Mouse (Mus musculus): ENCODE measurements around the gene Havcr1.
"Not testable (repeated sequence)": the region's sequence is repeated elsewhere in the genome, so short reads cannot be mapped to it uniquely, and the experiment has no call there.

The Havcr1 gene

DNA sequence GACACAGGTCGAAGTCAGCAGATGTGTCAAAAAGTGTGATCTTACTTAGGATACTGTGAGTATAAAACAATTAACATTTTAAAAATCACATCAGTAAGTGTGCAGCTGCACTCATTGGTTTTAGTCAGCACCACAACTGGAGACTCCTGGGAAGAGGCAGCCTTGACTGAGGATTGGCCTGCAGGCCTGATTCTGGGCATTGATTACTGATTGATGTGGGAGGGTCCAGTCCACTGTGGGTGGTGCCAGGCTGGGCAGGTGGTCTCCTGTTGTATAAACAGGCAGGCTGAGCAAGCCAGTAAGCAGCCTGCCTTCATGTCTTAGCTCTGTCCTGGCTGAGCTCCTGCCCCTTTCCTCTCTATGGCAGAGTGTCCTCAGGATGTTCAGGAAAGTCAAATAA lies at the start of gene Havcr1:
TSS of gene Havcr1 (plus strand) at position 5 of the 400 bp plus-strand sequence.
- DNase-seq, result not testable (repeated sequence)

- DNase-seq, result no peak
These were observed 44.7 kb upstream of the Havcr1 start for GRCm38 (mm10) chr11:46690136-46690535.

GRCm38 (mm10) chr11:46695849-46696248 lies 39.0 kb upstream of the Havcr1 start:
- DNase-seq, result not testable (repeated sequence)

DNA sequence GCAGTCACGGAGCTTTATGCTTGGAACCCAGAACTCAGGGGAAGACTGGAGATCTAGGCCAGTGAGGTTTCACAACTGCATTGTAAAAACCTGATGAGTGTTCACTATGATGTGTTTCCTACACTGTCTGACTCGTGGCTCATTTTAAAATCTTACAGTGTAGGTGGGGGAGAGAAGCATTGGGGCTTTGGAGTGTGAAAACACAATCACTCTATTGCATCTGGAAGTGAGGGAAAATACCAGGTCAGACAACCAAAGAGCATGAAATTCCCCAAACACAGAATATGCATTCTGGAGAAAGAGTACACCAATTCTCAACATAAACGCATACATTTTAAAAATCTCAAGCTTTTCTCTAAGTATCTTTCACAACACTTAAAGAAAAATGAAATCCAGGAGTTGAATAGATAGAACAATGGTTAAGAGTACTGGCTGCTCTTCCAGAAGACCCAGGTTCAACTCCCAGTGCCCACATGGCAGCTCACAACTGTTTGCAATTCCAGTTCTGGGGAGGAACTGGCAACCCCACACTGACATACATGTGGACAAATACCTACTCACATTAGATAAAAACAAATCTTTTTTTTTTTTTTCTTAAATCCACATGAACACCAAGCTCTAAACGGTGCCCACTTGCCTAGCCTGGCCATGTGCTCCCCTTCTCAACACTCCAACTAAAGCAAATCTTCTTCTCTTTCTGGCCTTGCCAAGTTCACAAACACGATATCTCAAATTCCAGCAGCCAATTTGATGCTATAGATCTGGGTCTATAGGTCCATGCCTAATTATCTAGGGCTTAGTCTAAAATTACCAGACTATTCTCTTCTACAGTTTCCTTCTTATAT lies 37.2 kb upstream of the Havcr1 start:
- DNase-seq, result no peak

- DNase-seq, result no peak
These were observed 36.6 kb upstream of the Havcr1 start for GRCm38 (mm10) chr11:46698278-46698655.

DNA sequence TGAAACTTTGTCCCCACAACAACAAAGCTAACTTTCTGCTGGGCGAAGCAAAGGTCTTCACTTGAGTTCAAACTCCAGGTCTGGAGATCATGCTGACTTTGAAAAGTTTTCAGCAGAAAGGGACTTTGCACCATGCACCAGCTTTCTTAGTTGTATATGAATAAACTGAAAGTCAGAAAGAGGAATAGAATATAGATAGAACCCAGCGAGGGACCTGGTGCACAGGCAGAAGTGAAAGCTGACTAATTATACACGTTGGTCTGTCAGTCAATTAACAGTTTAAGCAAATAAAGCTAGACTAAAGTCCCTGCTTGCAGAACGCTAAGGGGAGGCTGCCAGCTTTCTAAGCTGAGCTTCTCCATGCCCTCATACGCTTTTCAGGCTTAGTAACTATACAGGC lies 36.0 kb upstream of the Havcr1 start:
- no peak for DNase-seq

GRCm38 (mm10) chr11:46706664-46707356 lies 28.1 kb upstream of the Havcr1 start, which contains the start of gene Timd2:
TSS of gene Timd2 (minus strand) at chr11:46707061.
- DNase-seq, result no peak

- DNase-seq, result no peak
These were observed 3.3 kb upstream of the Havcr1 start for GRCm38 (mm10) chr11:46731541-46732070.

GRCm38 (mm10) chr11:46733242-46733789 lies 1.6 kb upstream of the Havcr1 start:
- peak; percentile 25 for DNase-seq

- no peak for DNase-seq
These were observed 263 bp upstream of the Havcr1 start for GRCm38 (mm10) chr11:46734617-46735016.

DNA sequence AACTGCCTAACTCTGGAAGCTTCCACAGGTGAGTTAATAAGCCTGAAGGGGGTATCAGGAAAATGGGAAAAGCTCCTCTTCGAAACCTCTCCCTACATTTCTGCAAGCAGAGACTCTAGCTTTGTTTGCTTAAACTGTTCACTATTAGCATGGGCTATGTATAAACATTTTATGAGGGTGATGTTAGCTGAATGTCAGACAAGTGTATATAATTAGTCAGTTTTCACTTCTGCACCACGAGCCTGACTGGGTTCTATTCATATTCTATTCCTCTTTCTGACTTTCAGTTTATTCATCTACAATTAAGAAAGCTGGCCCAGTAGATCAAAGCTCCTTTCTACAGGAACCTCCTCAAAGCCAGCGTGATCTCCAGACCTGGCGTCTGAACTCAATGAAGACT lies 4.6 kb downstream of the Havcr1 start:
- DNase-seq, result no peak

GRCm38 (mm10) chr11:46740886-46741285 lies 6.0 kb downstream of the Havcr1 start:
- DNase-seq, result no peak

DNA sequence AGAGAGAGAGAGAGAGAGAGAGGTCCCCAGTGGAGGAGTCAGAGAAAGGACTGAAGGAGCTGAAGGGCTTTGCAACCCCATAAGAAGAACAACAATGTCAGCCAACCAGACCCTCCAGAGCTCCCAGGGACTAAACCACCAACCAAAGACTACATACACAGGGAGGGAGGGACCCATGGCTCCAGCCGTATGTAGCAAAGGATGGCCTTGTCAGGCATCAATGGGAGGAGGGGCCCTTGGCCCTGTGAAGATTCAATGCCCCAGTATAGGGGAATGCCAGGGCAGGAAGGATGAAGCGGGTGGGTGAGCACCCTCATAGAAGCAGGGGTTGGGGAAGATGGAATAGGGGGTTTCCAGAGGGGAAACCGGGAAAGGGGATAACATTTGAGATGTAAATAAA lies 6.8 kb downstream of the Havcr1 start:
- DNase-seq, result no peak

GRCm38 (mm10) chr11:46747996-46748395 lies 13.1 kb downstream of the Havcr1 start:
- DNase-seq, result no peak

- DNase-seq, result no peak
These were observed 18.8 kb downstream of the Havcr1 start for GRCm38 (mm10) chr11:46753662-46754061.

DNA sequence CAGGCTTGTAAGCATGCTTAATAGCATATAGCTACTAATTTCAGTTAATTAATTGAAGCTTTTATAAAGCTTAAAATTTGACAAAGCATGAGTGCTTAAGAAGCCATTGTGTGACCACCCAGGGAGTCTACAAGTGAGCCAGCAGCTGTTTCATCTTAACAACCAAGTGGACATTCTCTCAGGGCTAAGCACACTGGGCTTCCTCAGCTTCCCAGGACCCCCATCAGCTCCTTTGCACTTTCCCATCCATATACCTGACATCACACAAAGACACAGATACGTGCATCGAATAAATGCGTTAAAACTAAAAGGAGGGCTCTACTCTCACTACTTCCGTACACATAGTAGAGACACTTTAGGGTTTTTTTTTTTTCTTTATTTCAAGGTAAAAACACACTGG lies 19.8 kb downstream of the Havcr1 start:
- DNase-seq, result no peak

DNA sequence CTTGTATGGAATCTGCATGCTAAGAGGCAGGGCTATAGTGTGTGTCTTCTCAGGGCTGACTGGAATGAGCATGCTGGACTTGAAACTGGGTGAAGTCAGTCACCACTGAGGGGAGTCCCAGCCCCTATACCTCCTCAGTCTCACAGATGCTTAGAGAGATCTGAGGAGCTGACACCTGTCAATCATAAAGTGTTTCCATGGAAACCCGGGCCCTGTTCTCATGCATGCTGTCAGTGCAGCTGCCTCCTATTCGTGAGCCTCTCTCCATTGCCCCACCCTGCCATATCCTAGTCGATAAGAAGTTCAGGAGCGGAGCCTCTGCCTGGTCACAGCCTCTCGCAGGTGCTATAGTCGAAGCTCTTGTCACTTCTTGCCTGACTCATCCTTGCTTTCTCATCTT lies 20.8 kb downstream of the Havcr1 start:
- not testable (repeated sequence) for DNase-seq

DNA sequence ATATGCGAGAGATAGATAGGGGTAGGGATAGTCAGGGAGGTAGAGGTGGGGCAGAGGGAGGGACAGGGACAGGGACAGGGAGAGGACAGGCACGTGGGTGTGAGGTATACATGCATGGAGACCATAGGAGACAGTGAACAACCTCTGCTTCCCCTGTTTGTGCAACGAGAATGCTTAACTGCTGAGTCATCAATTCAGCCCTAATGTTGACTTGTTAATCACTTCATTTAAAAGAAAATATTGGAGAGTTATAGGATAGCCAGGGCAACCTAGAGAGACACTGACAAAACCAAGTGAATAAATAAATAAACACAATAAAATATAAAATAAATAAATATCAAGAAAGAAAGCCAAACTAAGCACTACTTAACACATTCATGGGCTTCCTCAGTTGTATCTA lies 42.0 kb downstream of the Havcr1 start:
- DNase-seq, result no peak

GRCm38 (mm10) chr11:46779811-46780210 lies 44.9 kb downstream of the Havcr1 start:
- no peak for DNase-seq

- no peak for DNase-seq
These were observed 69.6 kb downstream of the Havcr1 start for GRCm38 (mm10) chr11:46804440-46804839.

DNA sequence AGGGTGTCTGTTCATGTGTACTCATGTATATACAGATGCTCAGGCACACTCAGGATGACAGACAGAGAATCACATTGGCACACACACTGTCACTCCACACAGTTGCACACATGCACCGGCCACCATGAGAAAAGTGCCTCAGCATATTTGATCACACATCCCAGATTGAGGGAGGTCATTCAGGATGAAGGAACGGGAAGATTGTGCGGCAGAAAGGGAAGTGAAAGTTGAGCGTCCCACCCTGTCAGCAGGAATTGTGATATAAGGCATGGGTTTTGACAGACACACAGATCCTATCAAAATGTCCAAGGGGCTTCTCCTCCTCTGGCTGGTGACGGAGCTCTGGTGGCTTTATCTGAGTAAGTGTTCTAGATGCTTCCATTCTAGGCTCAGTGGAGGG lies 75.6 kb downstream of the Havcr1 start, which contains the start of gene Timd4:
TSS of gene Timd4 (plus strand) at position 290 of the 400 bp plus-strand sequence.
- DNase-seq, result no peak

DNA sequence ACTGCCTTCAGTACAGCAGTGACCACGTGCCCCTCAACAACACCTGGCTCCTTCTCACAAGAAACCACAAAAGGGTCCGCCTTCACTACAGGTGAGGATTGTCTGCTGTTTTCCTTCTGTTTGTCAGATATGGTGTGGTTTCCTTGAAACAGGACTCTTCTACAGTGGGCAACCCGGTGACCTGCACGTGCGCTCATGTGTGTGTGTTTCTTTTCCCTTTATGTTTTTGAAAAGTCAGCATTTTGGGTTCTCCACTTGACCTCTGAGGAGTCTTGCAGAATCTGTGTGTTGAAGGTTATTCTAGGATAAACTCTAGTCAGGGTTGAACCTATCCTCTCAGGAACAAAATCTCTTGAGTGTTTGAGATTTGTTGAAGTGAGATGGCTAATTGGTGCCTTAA lies 82.8 kb downstream of the Havcr1 start:
- no peak for DNase-seq

- no peak for DNase-seq
These were observed 85.0 kb downstream of the Havcr1 start for GRCm38 (mm10) chr11:46819930-46820329.
